Mouse (Mus musculus) CH12.LX (cell line): Measurements from ENCODE around the gene Ablim1. TPM values are rescaled to one million over a fixed set of nuclear protein-coding genes. Genes with fewer than 3 reads are reported as not detected.

ENCODE experiments used
- DNase-seq: peaks from one replicate; pipeline ENCODE4 v3.0.0-alpha.2; 2013; ENCODE audit errors: extremely low read depth
- H3K27ac ChIP-seq: 2 replicates; pipeline ENCODE4 v1.5.1; 2012; ENCODE audit warnings: low read depth, mild to moderate bottlenecking, control low read depth, moderate library complexity; ENCODE audit not compliant: insufficient read depth
- H3K27me3 ChIP-seq: replicated peaks from 2 replicates; pipeline ENCODE3; 2012; ENCODE audit warnings: inconsistent platforms
- H3K36me3 ChIP-seq, 2 experiments: replicated peaks in 1 of 2; 2 replicates each; pipeline versions ENCODE3 to v1.6.1; 2012; ENCODE audit warnings: inconsistent platforms in 1 of 2, low read length in 1 of 2, mild to moderate bottlenecking in 1 of 2, mixed read lengths in 1 of 2, moderate library complexity in 1 of 2; ENCODE audit not compliant: control insufficient read depth in 1 of 2, insufficient read depth in 1 of 2
- H3K4me1 ChIP-seq, 2 experiments: 2 replicates each; pipeline ENCODE4 v1.6.1; 2012; ENCODE audit warnings: inconsistent platforms in 1 of 2, moderate library complexity in 1 of 2; ENCODE audit not compliant: insufficient read depth in 2 of 2, control insufficient read depth in 1 of 2
- H3K4me2 ChIP-seq: 2 replicates; pipeline ENCODE4 v1.6.1; 2012; ENCODE audit warnings: low read depth, mild to moderate bottlenecking, control low read depth; ENCODE audit not compliant: poor library complexity, insufficient read depth, severe bottlenecking
- H3K4me3 ChIP-seq, 3 experiments: fragments of 150-350 bp in 1 of 3; sonication (generic) in 1 of 3; replicated peaks in 1 of 3; 2 replicates each; pipeline versions ENCODE3 to v1.5.1; 2011 to 2012; ENCODE audit warnings: low read depth in 2 of 3, low read length in 2 of 3, mild to moderate bottlenecking in 2 of 3, moderate library complexity in 2 of 3, control low read depth in 1 of 3, improper control_type of control experiment in 1 of 3, inconsistent platforms in 1 of 3, mixed read lengths in 1 of 3; ENCODE audit not compliant: poor library complexity in 1 of 3
- H3K79me2 ChIP-seq: replicated peaks from 2 replicates; pipeline ENCODE4 v1.6.1; 2012; ENCODE audit warnings: mild to moderate bottlenecking, moderate library complexity; ENCODE audit not compliant: control insufficient read depth, poor library complexity, insufficient read depth, severe bottlenecking; ENCODE audit errors: extremely low read depth
- H3K9ac ChIP-seq: 2 replicates; pipeline ENCODE4 v1.6.1; 2012; ENCODE audit warnings: low read depth, mild to moderate bottlenecking, control low read depth, moderate library complexity; ENCODE audit not compliant: insufficient read depth
- H3K9me3 ChIP-seq: replicated peaks from 2 replicates; pipeline ENCODE3; 2012; ENCODE audit warnings: low read length, inconsistent platforms, mixed read lengths
- ELF1 ChIP-seq: IDR thresholded peaks from 2 replicates; pipeline ENCODE4 v1.6.1; 2014; ENCODE audit warnings: low read depth, mild to moderate bottlenecking, inconsistent platforms, low read length, improper control_type of control experiment
- ETS1 ChIP-seq: conservative IDR thresholded peaks from 2 replicates; pipeline ENCODE4 v1.6.1; 2012; ENCODE audit warnings: low read depth, mild to moderate bottlenecking, inconsistent platforms, low read length, improper control_type of control experiment, moderate library complexity
- GABPA ChIP-seq: IDR thresholded peaks from 2 replicates; pipeline ENCODE4 v1.6.1; 2012; ENCODE audit warnings: low read depth, low read length, improper control_type of control experiment, inconsistent platforms; ENCODE audit not compliant: insufficient replicate concordance
- HCFC1 ChIP-seq: IDR thresholded peaks from 2 replicates; pipeline ENCODE4 v1.6.1; 2012; ENCODE audit warnings: low read depth, mild to moderate bottlenecking, inconsistent platforms, low read length, improper control_type of control experiment
- IRF4 ChIP-seq: IDR thresholded peaks from 2 replicates; pipeline ENCODE4 v1.6.1; 2014; ENCODE audit warnings: low read depth, mild to moderate bottlenecking, inconsistent platforms, low read length, improper control_type of control experiment
- JUN ChIP-seq: IDR thresholded peaks from 2 replicates; pipeline ENCODE4 v1.6.1; 2011; ENCODE audit warnings: low read depth, mild to moderate bottlenecking, low read length, improper control_type of control experiment, moderate library complexity; ENCODE audit not compliant: insufficient read depth
- JUND ChIP-seq: conservative IDR thresholded peaks from 2 replicates; pipeline ENCODE4 v1.6.1; 2011; ENCODE audit warnings: low read depth, low read length, improper control_type of control experiment
- KAT2A ChIP-seq: IDR thresholded peaks from 2 replicates; pipeline ENCODE4 v1.6.1; 2012; ENCODE audit warnings: low read length, improper control_type of control experiment, inconsistent platforms; ENCODE audit not compliant: insufficient replicate concordance
- MAX ChIP-seq: IDR thresholded peaks from 2 replicates; pipeline ENCODE4 v1.6.1; 2011; ENCODE audit warnings: low read length, improper control_type of control experiment
- MAZ ChIP-seq: IDR thresholded peaks from 2 replicates; pipeline ENCODE4 v1.6.1; 2012; ENCODE audit warnings: low read depth, mild to moderate bottlenecking, inconsistent platforms, low read length, improper control_type of control experiment, moderate library complexity
- MEF2A ChIP-seq: IDR thresholded peaks from 2 replicates; pipeline ENCODE4 v1.6.1; 2014; ENCODE audit warnings: low read depth, mild to moderate bottlenecking, inconsistent platforms, low read length, improper control_type of control experiment, borderline replicate concordance
- NELFE ChIP-seq: IDR thresholded peaks from 2 replicates; pipeline ENCODE4 v1.6.1; 2011; ENCODE audit warnings: low read depth, low read length, improper control_type of control experiment
- RAD21 ChIP-seq: IDR thresholded peaks from 2 replicates; pipeline ENCODE4 v1.6.1; 2011; ENCODE audit warnings: low read depth, mild to moderate bottlenecking, low read length, improper control_type of control experiment, moderate library complexity
- TBP ChIP-seq: conservative IDR thresholded peaks from 2 replicates; pipeline ENCODE4 v1.6.1; 2011; ENCODE audit warnings: low read depth, low read length, improper control_type of control experiment
- USF1 ChIP-seq: IDR thresholded peaks from 2 replicates; pipeline ENCODE4 v1.6.1; 2014; ENCODE audit warnings: low read depth, mild to moderate bottlenecking, inconsistent platforms, low read length, improper control_type of control experiment
- ZC3H11A ChIP-seq: IDR thresholded peaks from 2 replicates; pipeline ENCODE4 v1.6.1; 2012; ENCODE audit warnings: low read depth, mild to moderate bottlenecking, inconsistent platforms, low read length, improper control_type of control experiment
- ZKSCAN1 ChIP-seq: IDR thresholded peaks from 2 replicates; pipeline ENCODE4 v1.6.1; 2012; ENCODE audit warnings: low read depth, inconsistent platforms, low read length, improper control_type of control experiment, borderline replicate concordance
- ZNF384 ChIP-seq: IDR thresholded peaks from 2 replicates; pipeline ENCODE4 v1.6.1; 2012; ENCODE audit warnings: low read depth, low read length, improper control_type of control experiment, inconsistent platforms
- dilution Hi-C: fragments of 300-500 bp; cut with MboI; formaldehyde crosslinking; loops from 2 replicates; pipeline ENCODE4 v1.14.3; 2020; ENCODE audit warnings: low sequenced_read_pairs; ENCODE audit not compliant: extremely low pct_unique_long_range_greater_than_20kb, extremely low pct_ligation_motif_present
- in situ Hi-C: fragments of 300-500 bp; cut with MboI; formaldehyde crosslinking; loops from 3 replicates; pipeline ENCODE4 v1.14.3; 2019; ENCODE audit warnings: low sequenced_read_pairs, low pct_ligation_motif_present, low pct_unique_long_range_greater_than_20kb, mixed read lengths
- polyA plus RNA-seq: library from polyadenylated mRNA; unstranded; fragments of >175 nt; gene quantifications from 2 replicates; pipeline ENCODE4 v1.2.1, GENCODE M21; 2012; ENCODE audit warnings: low read depth; ENCODE audit not compliant: insufficient read length
- total RNA-seq, 2 experiments: library from RNA; depleted of rRNA; stranded (reverse); fragments of 300-350 nt in 1 of 2; fragments of >200 nt in 1 of 2; gene quantifications; 2 replicates each; pipeline ENCODE4 v1.2.3; 2012 to 2014

Gene Ablim1
- total and polyA plus RNA-seq, 3 experiments = 0.85 to 2.4 (median 2.0) TPM

DNA sequence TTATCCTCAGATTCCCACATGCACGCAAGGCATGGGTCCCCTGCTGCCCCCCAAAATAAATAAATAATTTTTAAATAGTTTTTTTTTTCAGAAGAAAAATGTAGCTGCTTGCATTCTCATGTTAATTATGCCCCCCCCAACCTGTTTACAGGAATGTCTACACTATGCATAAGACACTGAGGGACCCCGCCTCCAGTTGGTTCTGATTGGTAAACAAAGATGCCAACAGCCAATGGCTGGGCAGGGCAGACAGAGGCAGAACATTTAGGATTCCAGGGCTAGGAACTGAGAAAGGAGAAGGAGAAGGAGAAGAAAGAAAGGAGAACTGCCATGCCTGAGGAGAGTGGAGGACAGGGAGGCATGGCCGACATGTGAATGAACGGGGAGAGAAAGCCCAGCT is 18.6 kb upstream of the Ablim1 start:
- no peak overlapping the region for H3K27ac ChIP-seq
- no peak overlapping the region for H3K4me2 ChIP-seq
- H3K36me3 ChIP-seq = no peaks in the 10 kb centered on the region
- H3K4me3 ChIP-seq = no peak overlapping the region
- TF ChIP-seq NELFE = no peak
- no peak for TF ChIP-seq JUN
- TF ChIP-seq HCFC1 = no peak
- no peak for TF ChIP-seq USF1
- no peak for TF ChIP-seq MAX
- TF ChIP-seq MAZ = no peak
- TF ChIP-seq ELF1 = no peak
- TF ChIP-seq KAT2A = no peak
- no peak for TF ChIP-seq IRF4
- TF ChIP-seq GABPA = no peak
- TF ChIP-seq TBP = no peak
- TF ChIP-seq ZC3H11A = no peak
- TF ChIP-seq ZKSCAN1 = no peak
- no peak for TF ChIP-seq ZNF384
- no peak for TF ChIP-seq JUND
- H3K9me3 ChIP-seq = no peaks in the 10 kb centered on the region
- dilution Hi-C loops = no loop called here
- H3K9ac ChIP-seq = no peak overlapping the region
- no peaks in the 10 kb centered on the region for H3K79me2 ChIP-seq
- no peaks in the 10 kb centered on the region for H3K4me1 ChIP-seq
- no peak for DNase-seq
- no peaks in the 10 kb centered on the region for H3K27me3 ChIP-seq
- in situ Hi-C loops = no loop called here

DNA sequence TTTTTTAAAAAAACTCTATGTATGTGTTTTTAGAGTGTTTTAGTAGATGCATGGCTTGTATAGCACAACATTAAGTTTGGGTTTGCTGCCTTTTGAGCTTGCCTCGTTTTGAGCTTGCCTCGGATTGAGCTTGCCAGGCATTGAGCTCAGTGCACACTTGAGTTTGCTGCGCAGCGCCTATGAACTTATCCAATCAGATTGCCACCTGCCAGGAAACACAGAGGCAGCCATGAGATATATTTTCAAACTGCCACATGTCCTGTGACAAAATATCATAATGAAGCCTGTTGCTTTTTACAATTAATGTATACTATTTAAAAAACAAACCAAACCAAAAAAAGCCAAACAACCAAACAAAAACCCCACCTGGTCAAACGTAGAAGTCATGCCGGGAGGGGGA is 16.5 kb upstream of the Ablim1 start:
- H3K36me3 ChIP-seq = no peaks in the 10 kb centered on the region
- in situ Hi-C loops = no loop called here
- no peaks in the 10 kb centered on the region for H3K4me1 ChIP-seq
- no peaks in the 10 kb centered on the region for H3K27me3 ChIP-seq
- H3K9ac ChIP-seq = no peak overlapping the region
- no peak overlapping the region for H3K4me3 ChIP-seq
- H3K27ac ChIP-seq = no peak overlapping the region
- no peaks in the 10 kb centered on the region for H3K79me2 ChIP-seq
- no peak overlapping the region for H3K4me2 ChIP-seq
- TF ChIP-seq ZC3H11A (no peak), MAZ (no peak), NELFE (no peak), TBP (no peak), MAX (no peak), MEF2A (no peak), ETS1 (no peak), RAD21 (no peak)
- DNase-seq = no peak
- no peaks in the 10 kb centered on the region for H3K9me3 ChIP-seq
- dilution Hi-C loops = no loop called here
